14 mouse cellular contexts compared by ENCODE assay signal in the genomic region with DNA sequence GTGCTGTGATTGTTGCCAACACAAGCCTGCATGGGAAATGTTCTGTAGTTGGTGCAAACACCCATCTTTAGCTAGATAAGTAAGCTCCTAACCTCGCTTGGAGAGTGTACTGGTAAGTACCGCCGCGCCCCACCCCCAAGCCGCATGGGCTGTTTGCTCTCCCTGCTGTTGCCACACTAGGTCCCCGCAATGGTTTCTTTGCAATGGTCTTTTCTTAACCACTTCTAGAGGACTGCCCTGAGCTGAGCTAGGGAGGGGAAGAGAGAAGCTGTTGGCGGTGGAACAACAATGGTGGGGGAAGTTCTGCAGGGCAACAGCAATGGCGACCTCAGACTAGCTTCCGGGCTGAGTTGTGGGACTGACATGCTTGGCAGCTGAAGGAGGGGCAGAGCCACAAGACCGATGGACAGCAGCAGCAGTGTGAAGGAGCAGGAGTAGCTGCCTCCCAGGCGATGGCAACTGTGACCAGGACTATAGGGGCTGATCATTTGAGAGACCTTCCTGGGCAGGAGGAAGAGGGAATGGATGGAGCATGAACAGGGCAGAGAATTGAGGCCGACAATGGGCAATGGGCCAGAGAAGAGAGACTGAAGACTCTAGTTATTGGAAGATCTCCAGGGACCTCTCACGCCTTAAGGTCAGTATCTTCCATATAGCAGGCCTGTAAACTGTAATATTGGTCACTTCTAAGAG. TPM values are rescaled to one million over a fixed set of nuclear protein-coding genes. Genes with fewer than 3 reads are reported as not detected.
DNase-seq lines count a peak whose midpoint lies in the region; ATAC-seq and TF ChIP-seq lines count a peak whose summit lies in the region.
"Had no signal": no experiment of that assay in that cellular context is flagged by ENCODE, and none has a peak within 500 bp of the region (broad histone marks: within the 10 kb centered on the region; RNA-seq: fewer than 3 reads in every experiment).

TSS of gene Fam71b (plus strand) at position 393 of the 693 bp plus-strand sequence.

- no peak for DNase-seq in testis, postnatal 10 days (ENCODE audit: low spot score)
- peak; percentile 66 for DNase-seq in naive thymus-derived CD4-positive, alpha-beta T cell, adult 2 months (ENCODE audit: low read depth)
- DNase-seq: cerebellum, postnatal 10 days; kidney, postnatal 36 days had no signal

- ATAC-seq in liver, embryonic 15.5 days (ENCODE audit: insufficient read depth): no peak
- no peak for ATAC-seq in inflammation-experienced regulatory T-cells, adult 6 months
- no peak for ATAC-seq in forebrain, embryonic 15.5 days (replicated peaks)
- no peak for ATAC-seq in midbrain, embryonic 13.5 days

- no peaks in the 10 kb centered on the region for H3K27me3 ChIP-seq in testis, adult 2 months (ENCODE audit: control insufficient read depth, insufficient read depth, low read length)
- no peaks in the 10 kb centered on the region for H3K27me3 ChIP-seq in liver, embryonic 15.5 days
- H3K27me3 ChIP-seq in forebrain, embryonic 15.5 days: no peaks in the 10 kb centered on the region
- no peaks in the 10 kb centered on the region for H3K27me3 ChIP-seq in midbrain, embryonic 13.5 days
- H3K27me3 ChIP-seq: embryonic facial prominence, embryonic 12.5 days had no signal

- TF ChIP-seq CTCF in testis, adult 2 months (IDR thresholded peaks at IDR 0.05; ENCODE audit: control insufficient read depth, insufficient read depth, insufficient replicate concordance, low read depth, low read length): no peak

- no peak within 1 kb of the TSS for H3K4me3 ChIP-seq in testis, adult 2 months (ENCODE audit: control insufficient read depth, low read depth, low read length)
- no peak within 1 kb of the TSS for H3K4me3 ChIP-seq in liver, embryonic 15.5 days (replicated peaks)
- H3K4me3 ChIP-seq in forebrain, embryonic 15.5 days: no peak within 1 kb of the TSS
- no peak within 1 kb of the TSS for H3K4me3 ChIP-seq in midbrain, embryonic 13.5 days (replicated peaks)
- H3K4me3 ChIP-seq: embryonic facial prominence, embryonic 12.5 days had no signal

- no peaks in the 10 kb centered on the region for H3K36me3 ChIP-seq in testis, adult 2 months (ENCODE audit: control insufficient read depth, insufficient read depth, low read length)
- no peaks in the 10 kb centered on the region for H3K36me3 ChIP-seq in liver, embryonic 15.5 days (replicated peaks)
- no peaks in the 10 kb centered on the region for H3K36me3 ChIP-seq in forebrain, embryonic 15.5 days
- no peaks in the 10 kb centered on the region for H3K36me3 ChIP-seq in midbrain, embryonic 13.5 days
- H3K36me3 ChIP-seq: embryonic facial prominence, embryonic 12.5 days had no signal

- H3K4me2 ChIP-seq in liver, embryonic 15.5 days: peak within 1 kb of the TSS; percentile 8; the same call in 1 of the 2 replicates
- H3K4me2 ChIP-seq in forebrain, embryonic 15.5 days (replicated peaks): no peak within 1 kb of the TSS
- H3K4me2 ChIP-seq in midbrain, embryonic 13.5 days (replicated peaks): no peak within 1 kb of the TSS
- H3K4me2 ChIP-seq: embryonic facial prominence, embryonic 12.5 days had no signal

- TF ChIP-seq POLR2A in testis, adult 2 months (IDR thresholded peaks at IDR 0.05; ENCODE audit: control insufficient read depth, low read depth, low read length): no peak

- no peak within 1 kb of the TSS for H3K9ac ChIP-seq in liver, embryonic 15.5 days
- H3K9ac ChIP-seq in forebrain, embryonic 15.5 days (replicated peaks): no peak within 1 kb of the TSS
- no peak within 1 kb of the TSS for H3K9ac ChIP-seq in midbrain, embryonic 13.5 days (replicated peaks)
- H3K9ac ChIP-seq: embryonic facial prominence, embryonic 12.5 days had no signal

- WGBS in liver, embryonic 15.5 days (ENCODE audit: insufficient replicate concordance): 49% methylated on average over 13 of the region's 13 CpGs
- WGBS in forebrain, embryonic 15.5 days: 84% methylated on average over 13 of the region's 13 CpGs
- 75% methylated on average over 13 of the region's 13 CpGs for WGBS in midbrain, embryonic 13.5 days

- H3K4me1 ChIP-seq in testis, adult 2 months (ENCODE audit: control insufficient read depth, insufficient read depth, low read length): no peaks in the 10 kb centered on the region; the same call in 1 of the 2 replicates
- H3K4me1 ChIP-seq in liver, embryonic 15.5 days (replicated peaks): peaks cover 16% of the 10 kb centered on the region
- H3K4me1 ChIP-seq in forebrain, embryonic 15.5 days: no peaks in the 10 kb centered on the region
- peaks cover 5% of the 10 kb centered on the region for H3K4me1 ChIP-seq in midbrain, embryonic 13.5 days (replicated peaks)
- H3K4me1 ChIP-seq: embryonic facial prominence, embryonic 12.5 days had no signal

- H3K9me3 ChIP-seq in liver, embryonic 15.5 days (replicated peaks): no peaks in the 10 kb centered on the region
- H3K9me3 ChIP-seq in forebrain, embryonic 15.5 days: no peaks in the 10 kb centered on the region
- H3K9me3 ChIP-seq in midbrain, embryonic 13.5 days: no peaks in the 10 kb centered on the region
- H3K9me3 ChIP-seq: embryonic facial prominence, embryonic 12.5 days had no signal

- H3K27ac ChIP-seq in testis, adult 2 months (ENCODE audit: control insufficient read depth, insufficient read depth, low read depth, low read length): no peak within 1 kb of the TSS
- no peak within 1 kb of the TSS for H3K27ac ChIP-seq in liver, embryonic 15.5 days (replicated peaks)
- H3K27ac ChIP-seq in forebrain, embryonic 15.5 days (replicated peaks): no peak within 1 kb of the TSS
- no peak within 1 kb of the TSS for H3K27ac ChIP-seq in midbrain, embryonic 13.5 days
- H3K27ac ChIP-seq: embryonic facial prominence, embryonic 12.5 days had no signal

RNA-seq across cellular contexts. Expression of gene Fam71b, which starts in this region (rescaled TPM):
- polyA plus RNA-seq in testis, adult 2 months (2012; rRNA removed): 203 and 207 TPM in 2 replicates
- polyA plus RNA-seq in liver, embryonic 15.5 days (2015; fragmentation: Nextera tagmentation; extraction: Ambion mirVana): not detected in 2 replicates
- under 1 TPM in 1 of 3 experiments, not detected in 2; 0.69 TPM for polyA plus RNA-seq in inflammation-experienced regulatory T-cells, adult 6 months (2017; shearing (Covaris generic))
- polyA plus RNA-seq in forebrain, embryonic 15.5 days (2015; fragmentation: Nextera tagmentation; extraction: Ambion mirVana): not detected in 2 replicates
- polyA plus RNA-seq in midbrain, embryonic 13.5 days (2015; fragmentation: Nextera tagmentation; extraction: Ambion mirVana): not detected in 2 replicates
- polyA plus RNA-seq: embryonic facial prominence, embryonic 12.5 days; forebrain, embryonic 11.5 days; heart, embryonic 14.5 days; intestine, embryonic 14.5 days; liver, adult 2 months had no signal

Comparison
In these comparisons a context has a peak if more than half of its experiments do, and no peak if none do; other contexts are left out.
1. RNA of gene Fam71b (polyA plus RNA-seq): 203 to 207 TPM in testis, adult 2 months; not detected in forebrain, embryonic 15.5 days, not detected in liver, embryonic 15.5 days, 0.69 TPM in inflammation-experienced regulatory T-cells, adult 6 months and not detected in midbrain, embryonic 13.5 days; every median in the first group is over 100 times any median in the second.